Mouse (Mus musculus) limb, embryonic 10.5 days (tissue): ENCODE data around the gene Rbp4. TPM values are rescaled to one million over a fixed set of nuclear protein-coding genes. Genes with fewer than 3 reads are reported as not detected.

Source experiments
- DNase-seq: peaks from one replicate; pipeline ENCODE4 v3.0.0-alpha.2; 2017; ENCODE audit warnings: low spot score
- H3K27ac ChIP-seq: fragments of 300-500 bp; sonication (generic); 2 replicates; pipeline ENCODE4 v1.5.1; 2016; ENCODE audit warnings: mild to moderate bottlenecking
- H3K27me3 ChIP-seq: fragments of 300-500 bp; sonication (generic); 2 replicates; pipeline ENCODE4 v1.6.1; 2016; ENCODE audit warnings: low read depth, mild to moderate bottlenecking; ENCODE audit not compliant: poor library complexity, severe bottlenecking
- H3K36me3 ChIP-seq: fragments of 300-500 bp; sonication (generic); 2 replicates; pipeline ENCODE4 v1.6.1; 2016; ENCODE audit warnings: mild to moderate bottlenecking, moderate library complexity
- H3K4me1 ChIP-seq: fragments of 300-500 bp; sonication (generic); 2 replicates; pipeline ENCODE4 v1.6.1; 2016
- H3K4me3 ChIP-seq: fragments of 300-500 bp; sonication (generic); 2 replicates; pipeline ENCODE4 v1.5.1; 2016; ENCODE audit warnings: mild to moderate bottlenecking, moderate library complexity
- H3K9me3 ChIP-seq: fragments of 300-500 bp; sonication (generic); replicated peaks from 2 replicates; pipeline ENCODE4 v1.6.1; 2016; ENCODE audit warnings: mild to moderate bottlenecking
- WGBS: fragments of 180-500 bp; shearing (Covaris S2); methylation state at CpG from one replicate; pipeline ENCODE4 v1.1.7; 2016; 5-methylcytosine and 5-hydroxymethylcytosine counted together
- polyA plus RNA-seq: library from polyadenylated mRNA; unstranded; fragments of >200 nt; fragmentation: Nextera tagmentation; extraction: Ambion mirVana; gene quantifications from 2 replicates; pipeline ENCODE4 v1.2.1, GENCODE M21; 2016

Gene Rbp4
- polyA plus RNA-seq, 1 experiment from 2014 or later, result 4.7 TPM

DNA sequence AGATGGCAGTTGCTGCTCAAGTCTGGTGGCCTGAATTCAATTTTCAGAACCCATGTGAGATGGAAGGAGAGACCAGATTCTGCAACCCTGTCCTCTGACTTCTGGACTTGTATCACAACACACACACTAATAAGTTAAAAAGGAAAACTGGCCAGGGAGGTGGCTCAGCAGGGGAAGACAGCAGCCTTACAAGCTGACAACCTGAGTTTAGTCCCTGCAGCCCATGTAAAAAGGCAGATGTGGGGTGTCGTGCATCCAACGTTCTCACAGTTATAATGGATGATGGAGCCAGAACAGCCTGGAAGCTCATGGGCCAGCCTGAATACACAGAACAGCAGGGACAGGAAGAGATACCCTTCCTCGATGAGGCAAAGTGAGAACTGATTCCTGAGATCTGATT lies 43.7 kb downstream of the Rbp4 start:
- no peak for DNase-seq
- H3K4me1 ChIP-seq, result no peaks in the 10 kb centered on the region; the same call in 1 of the 2 replicates
- no peak overlapping the region for H3K4me3 ChIP-seq
- H3K9me3 ChIP-seq, result no peaks in the 10 kb centered on the region
- 78% methylated on average over 3 of the region's 3 CpGs for WGBS
- no peaks in the 10 kb centered on the region for H3K27me3 ChIP-seq
- no peaks in the 10 kb centered on the region for H3K36me3 ChIP-seq
- no peak overlapping the region for H3K27ac ChIP-seq

- WGBS, result 85% methylated on average over 3 of the region's 3 CpGs
Observed at GRCm38 (mm10) chr19:38077851-38078540, 47.1 kb downstream of the Rbp4 start.

DNA sequence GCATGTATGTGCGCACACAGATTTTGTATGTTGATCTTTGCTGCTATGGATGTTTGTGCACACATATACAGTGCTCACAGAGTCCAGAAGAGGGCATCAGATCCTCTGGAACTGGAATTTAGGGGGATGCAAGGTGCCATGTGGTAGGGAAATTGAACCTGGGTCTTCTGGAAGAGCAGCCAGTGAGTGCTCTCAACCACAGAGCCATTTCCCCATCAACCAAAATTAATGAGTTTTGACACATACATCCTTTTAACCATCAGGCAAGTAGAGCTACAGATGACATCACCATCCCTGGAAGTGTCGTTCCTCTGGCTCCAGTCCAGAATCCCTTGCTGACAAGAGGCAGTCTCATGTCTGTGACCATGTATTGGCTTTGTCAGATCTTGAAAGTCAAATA lies 48.8 kb downstream of the Rbp4 start:
- Histone ChIP-seq H3K4me1 (no peaks in the 10 kb centered on the region; the same call in 1 of the 2 replicates), H3K4me3 (no peak overlapping the region), H3K27ac (no peak overlapping the region), H3K9me3 (no peaks in the 10 kb centered on the region), H3K27me3 (no peaks in the 10 kb centered on the region), H3K36me3 (peaks cover 42% of the 10 kb centered on the region)
- 95% methylated on average over 2 of the region's 2 CpGs for WGBS
- DNase-seq, result no peak

More at GRCm38 (mm10) chr19:38077851-38078540, 47.1 kb downstream of the Rbp4 start:
- Histone ChIP-seq H3K9me3 (no peaks in the 10 kb centered on the region), H3K4me3 (no peak overlapping the region), H3K27ac (no peak overlapping the region), H3K27me3 (no peaks in the 10 kb centered on the region), H3K36me3 (peaks cover 24% of the 10 kb centered on the region), H3K4me1 (no peaks in the 10 kb centered on the region; the same call in 1 of the 2 replicates)
- no peak for DNase-seq

DNA sequence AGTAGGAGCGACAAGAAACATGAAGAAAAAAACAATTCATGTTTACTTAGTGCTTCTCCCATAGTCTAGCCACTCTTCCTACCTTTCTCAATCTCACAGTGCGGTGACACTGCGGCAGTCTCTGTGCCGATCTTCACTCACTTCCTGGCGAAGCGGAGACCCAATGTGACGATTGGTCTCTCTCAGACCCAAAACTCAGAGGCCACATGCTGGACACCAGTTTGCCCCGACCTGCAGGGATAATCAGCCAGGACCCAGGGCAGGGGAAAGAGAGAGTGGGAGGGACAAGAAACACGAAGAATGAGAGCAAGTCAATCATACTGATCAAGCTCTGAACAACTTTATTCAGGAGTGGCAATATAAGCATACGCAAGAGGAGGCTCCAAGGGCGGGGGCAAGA lies 50.0 kb downstream of the Rbp4 start:
- WGBS, result 88% methylated on average over 11 of the region's 11 CpGs

DNA sequence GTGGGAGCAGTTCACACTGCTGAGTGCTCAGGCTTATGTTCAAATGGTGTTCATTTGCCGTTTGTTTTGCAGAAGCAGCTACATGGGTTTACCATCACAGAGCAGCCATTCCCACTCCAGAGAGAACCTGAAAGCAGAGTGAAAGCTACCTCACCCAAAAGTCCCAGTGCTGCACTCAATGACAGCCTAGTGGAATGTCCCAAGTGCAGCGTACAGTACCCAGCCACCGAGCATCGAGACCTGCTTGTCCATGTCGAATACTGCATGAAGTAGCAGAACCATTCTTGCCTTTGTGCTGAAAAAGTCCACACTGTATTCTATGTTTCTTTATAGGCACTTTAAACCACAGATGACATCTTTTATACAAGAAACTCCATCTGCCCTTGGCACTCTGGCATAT lies 51.9 kb downstream of the Rbp4 start:
- Histone ChIP-seq H3K27me3 (no peaks in the 10 kb centered on the region), H3K36me3 (peaks cover 71% of the 10 kb centered on the region), H3K27ac (no peak overlapping the region), H3K4me3 (no peak overlapping the region), H3K4me1 (no peaks in the 10 kb centered on the region; the same call in 1 of the 2 replicates), H3K9me3 (no peaks in the 10 kb centered on the region)
- DNase-seq, result no peak
- WGBS, result 94% methylated on average over 5 of the region's 5 CpGs

More for the DNA sequence above, 50.0 kb downstream of the Rbp4 start:
- Histone ChIP-seq H3K9me3 (no peaks in the 10 kb centered on the region), H3K27ac (no peak overlapping the region), H3K4me3 (no peak overlapping the region), H3K27me3 (no peaks in the 10 kb centered on the region), H3K36me3 (peaks cover 54% of the 10 kb centered on the region), H3K4me1 (no peaks in the 10 kb centered on the region; the same call in 1 of the 2 replicates)
- no peak for DNase-seq

Other genes with a start within 250 kb of the Rbp4 start
- gene Myof, start 81.7 kb downstream of the Rbp4 start, polyA plus RNA-seq, result 0.89 and 1.8 TPM in 2 replicates
- gene Cep55, start 70.3 kb downstream of the Rbp4 start, polyA plus RNA-seq, result 27.3 and 33.1 TPM in 2 replicates
- 0.41 and 0.59 TPM in 2 replicates for gene Ffar4, start 28.2 kb downstream of the Rbp4 start, polyA plus RNA-seq
- 0.05 TPM in 1 of 2 replicates, not detected in the other for gene Pde6c, start 7.5 kb upstream of the Rbp4 start, polyA plus RNA-seq
- gene Fra10ac1, start 98.9 kb upstream of the Rbp4 start, polyA plus RNA-seq, result 40.3 and 47.6 TPM in 2 replicates
- gene Lgi1, start 139.3 kb upstream of the Rbp4 start, polyA plus RNA-seq, result 0.28 and 0.50 TPM in 2 replicates